14 mouse cellular contexts compared by ENCODE assay signal in genomic region chr15:44851346-44852064, GRCm38 (mm10).
DNase-seq lines count a peak whose midpoint lies in the region; ATAC-seq and TF ChIP-seq lines count a peak whose summit lies in the region.
"Had no signal": no experiment of that assay in that cellular context is flagged by ENCODE, and none has a peak within 500 bp of the region (broad histone marks: within the 10 kb centered on the region; RNA-seq: fewer than 3 reads in every experiment).

No protein-coding gene starts in this region.

- no peak for TF ChIP-seq POLR2A in lung, adult 2 months (IDR thresholded peaks at IDR 0.05; ENCODE audit: borderline replicate concordance, extremely low read depth, low read depth, low read length)

- no peaks in the 10 kb centered on the region for H3K9me3 ChIP-seq in hindbrain, postnatal 0 days (ENCODE audit: low read length)
- H3K9me3 ChIP-seq: embryonic facial prominence, embryonic 12.5 days; G1E; limb, embryonic 13.5 days had no signal

- H3K9ac ChIP-seq in hindbrain, postnatal 0 days (replicated peaks; ENCODE audit: low read length), result no peak overlapping the region
- H3K9ac ChIP-seq: embryonic facial prominence, embryonic 12.5 days; limb, embryonic 13.5 days had no signal

- H3K36me3 ChIP-seq in hindbrain, postnatal 0 days (ENCODE audit: insufficient read depth, low read length), result no peaks in the 10 kb centered on the region
- H3K36me3 ChIP-seq: embryonic facial prominence, embryonic 12.5 days; G1E; limb, embryonic 13.5 days had no signal

- no peak overlapping the region for H3K4me2 ChIP-seq in hindbrain, postnatal 0 days (ENCODE audit: low read depth, low read length)
- H3K4me2 ChIP-seq: embryonic facial prominence, embryonic 12.5 days; limb, embryonic 13.5 days had no signal

- no peak for TF ChIP-seq CTCF in hindbrain, postnatal 0 days (IDR thresholded peaks at IDR 0.05; ENCODE audit: low read depth)
- no peak for TF ChIP-seq CTCF in lung, adult 2 months (IDR thresholded peaks at IDR 0.05; ENCODE audit: insufficient read depth, low read length)

- H3K4me3 ChIP-seq in hindbrain, postnatal 0 days (ENCODE audit: low read length), result no peak overlapping the region
- no peak overlapping the region for H3K4me3 ChIP-seq in lung, adult 2 months (replicated peaks; ENCODE audit: extremely low read depth, low read depth, low read length)
- H3K4me3 ChIP-seq: embryonic facial prominence, embryonic 12.5 days; limb, embryonic 13.5 days had no signal

- no peaks in the 10 kb centered on the region; the same call in 1 of the 2 replicates for H3K4me1 ChIP-seq in hindbrain, postnatal 0 days (ENCODE audit: insufficient read depth, low read length)
- no peaks in the 10 kb centered on the region for H3K4me1 ChIP-seq in lung, adult 2 months (ENCODE audit: control insufficient read depth, insufficient read depth, low read length)
- H3K4me1 ChIP-seq: embryonic facial prominence, embryonic 12.5 days; limb, embryonic 13.5 days had no signal

- intact Hi-C loops in gastrocnemius, postnatal 36 days (cut with DNase I), result no loop called here
- intact Hi-C loops in heart, postnatal 36 days (cut with DNase I), result no loop called here

- 18% methylated on average over 5 of the region's 5 CpGs for WGBS in hindbrain, postnatal 0 days
- 54% methylated on average over 5 of the region's 5 CpGs for WGBS in lung, adult 2 months

- H3K27ac ChIP-seq in hindbrain, postnatal 0 days, result no peak overlapping the region
- H3K27ac ChIP-seq: embryonic facial prominence, embryonic 12.5 days; limb, embryonic 13.5 days had no signal

- DNase-seq in cerebellum, adult 9-10 months, result peak; percentile 24
- DNase-seq in cerebellum, adult 11 months, result no peak
- peak; percentile 47 for DNase-seq in right cerebral cortex, adult 18-20 months
- no peak for DNase-seq in right cerebral cortex, postnatal 14 days
- peak; percentile 52 for DNase-seq in hindbrain, postnatal 0 days (ENCODE audit: low spot score)
- no peak for DNase-seq in gastrocnemius, postnatal 36 days
- DNase-seq in lung, adult 2 months, result no peak
- no peak for DNase-seq in heart, postnatal 36 days
- DNase-seq: B cell, adult 2 months; heart, postnatal 4 days; kidney, adult 9 months had no signal

- H3K27me3 ChIP-seq in hindbrain, postnatal 0 days (ENCODE audit: insufficient read depth, low read length), result no peaks in the 10 kb centered on the region
- H3K27me3 ChIP-seq: embryonic facial prominence, embryonic 12.5 days; limb, embryonic 13.5 days had no signal

- 0 out of 2 replicates have a peak, but pooled peaks have one; percentile 38 for ATAC-seq in hindbrain, postnatal 0 days

Comparison
In these comparisons a context has a peak if more than half of its experiments do, and no peak if none do; other contexts are left out.
1. DNase-seq: peak in cerebellum, adult 9-10 months (single experiment), right cerebral cortex, adult 18-20 months (single experiment) and hindbrain, postnatal 0 days (single experiment); none in cerebellum, adult 11 months (single experiment), right cerebral cortex, postnatal 14 days (single experiment), gastrocnemius, postnatal 36 days (0 of 2), lung, adult 2 months (single experiment) and heart, postnatal 36 days (0 of 2).